Mouse (Mus musculus) layer of hippocampus, adult 2 months (tissue): ENCODE data around the gene Alb. TPM values are rescaled to one million over a fixed set of nuclear protein-coding genes. Genes with fewer than 3 reads are reported as not detected.
A peak's percentile ranks its signal among the peaks of the same experiment; 100 is the strongest.

Experiments used
- DNase-seq, 2 experiments: peaks; one replicate each; pipeline ENCODE4 v3.0.0; 2022; ENCODE audit warnings: low spot score in 2 of 2
- H3K27ac ChIP-seq: fragments of 200-600 bp; 2 replicates; pipeline ENCODE4 v1.8.1; 2022
- H3K4me3 ChIP-seq: fragments of 200-600 bp; 2 replicates; pipeline ENCODE4 v1.8.1; 2022; ENCODE audit warnings: mild to moderate bottlenecking
- CTCF ChIP-seq: fragments of 200-600 bp; conservative IDR thresholded peaks from 2 replicates; pipeline ENCODE4 v1.8.1; 2022; ENCODE audit warnings: antibody characterized with exemption, mild to moderate bottlenecking, moderate library complexity
- long read RNA-seq, 2 experiments: library from polyadenylated mRNA; stranded (forward); transcript quantifications; one replicate each; pipeline ENCODE4 v2.0.0; 2021; ENCODE audit warnings: borderline mapping rate in 2 of 2
- total RNA-seq, 2 experiments: library from RNA; stranded (reverse); gene quantifications; 2 replicates each; pipeline ENCODE4 v1.2.3; 2021

The Alb gene
- total RNA-seq = not detected
- long read RNA-seq, experiment 1 = 0 reads
- long read RNA-seq, experiment 2 = 0 reads

GRCm38 (mm10) chr5:90460619-90461018, at the start of gene Alb:
Gene Alb (plus strand): TSS chr5:90460897.
- no peak for TF ChIP-seq CTCF
- Histone ChIP-seq H3K27ac (no peak within 1 kb of the TSS), H3K4me3 (no peak within 1 kb of the TSS)
- DNase-seq = no peak

GRCm38 (mm10) chr5:90414142-90414924, 46.4 kb upstream of the Alb start:
- Histone ChIP-seq H3K4me3 (no peak overlapping the region), H3K27ac (peak overlapping the region; percentile 33; the same call in 1 of the 2 replicates)
- DNase-seq = no peak
- no peak for TF ChIP-seq CTCF

- Histone ChIP-seq H3K4me3 (no peak overlapping the region), H3K27ac (peak overlapping the region; percentile 33; the same call in 1 of the 2 replicates)
- DNase-seq = no peak
- TF ChIP-seq CTCF = no peak
Measured at GRCm38 (mm10) chr5:90414925-90415295, 45.8 kb upstream of the Alb start.

- H3K4me3 ChIP-seq = no peak overlapping the region
- TF ChIP-seq CTCF = no peak
- DNase-seq = no peak
Measured at GRCm38 (mm10) chr5:90424625-90425024, 36.1 kb upstream of the Alb start.

GRCm38 (mm10) chr5:90425191-90425590, 35.5 kb upstream of the Alb start:
- Histone ChIP-seq H3K4me3 (no peak overlapping the region), H3K27ac (no peak overlapping the region)
- DNase-seq = no peak
- no peak for TF ChIP-seq CTCF

More at GRCm38 (mm10) chr5:90424625-90425024, 36.1 kb upstream of the Alb start:
- H3K27ac ChIP-seq = no peak overlapping the region

GRCm38 (mm10) chr5:90431053-90431452, 29.6 kb upstream of the Alb start:
- TF ChIP-seq CTCF = no peak
- Histone ChIP-seq H3K4me3 (no peak overlapping the region), H3K27ac (no peak overlapping the region)
- no peak for DNase-seq

- no peak for DNase-seq
- Histone ChIP-seq H3K4me3 (no peak overlapping the region), H3K27ac (no peak overlapping the region)
- TF ChIP-seq CTCF = no peak
Measured at GRCm38 (mm10) chr5:90439157-90439556, 21.5 kb upstream of the Alb start.

- TF ChIP-seq CTCF = no peak
- Histone ChIP-seq H3K4me3 (no peak overlapping the region), H3K27ac (no peak overlapping the region)
- no peak for DNase-seq
Measured at GRCm38 (mm10) chr5:90447577-90447976, 13.1 kb upstream of the Alb start.

- no peak for TF ChIP-seq CTCF
Measured at GRCm38 (mm10) chr5:90449961-90450360, 10.7 kb upstream of the Alb start.

GRCm38 (mm10) chr5:90452711-90453110, 8.0 kb upstream of the Alb start:
- TF ChIP-seq CTCF = no peak
- no peak for DNase-seq
- Histone ChIP-seq H3K4me3 (no peak overlapping the region), H3K27ac (no peak overlapping the region)

More at GRCm38 (mm10) chr5:90449961-90450360, 10.7 kb upstream of the Alb start:
- H3K4me3 ChIP-seq = no peak overlapping the region
- H3K27ac ChIP-seq = no peak overlapping the region
- DNase-seq = no peak

GRCm38 (mm10) chr5:90457241-90457640, 3.5 kb upstream of the Alb start:
- Histone ChIP-seq H3K4me3 (no peak overlapping the region), H3K27ac (no peak overlapping the region)
- TF ChIP-seq CTCF = no peak
- no peak for DNase-seq

GRCm38 (mm10) chr5:90458727-90459126, 2.0 kb upstream of the Alb start:
- Histone ChIP-seq H3K4me3 (no peak overlapping the region), H3K27ac (no peak overlapping the region)

GRCm38 (mm10) chr5:90466806-90467205, 6.1 kb downstream of the Alb start:
- Histone ChIP-seq H3K4me3 (no peak overlapping the region), H3K27ac (no peak overlapping the region)
- TF ChIP-seq CTCF = no peak
- DNase-seq = no peak

More at GRCm38 (mm10) chr5:90458727-90459126, 2.0 kb upstream of the Alb start:
- no peak for TF ChIP-seq CTCF
- no peak for DNase-seq

- DNase-seq = no peak
- no peak for TF ChIP-seq CTCF
- no peak overlapping the region for H3K4me3 ChIP-seq
- H3K27ac ChIP-seq = no peak overlapping the region
Measured at GRCm38 (mm10) chr5:90467245-90467644, 6.5 kb downstream of the Alb start.
